Mouse (Mus musculus): ENCODE measurements around the gene Chsy1.

DNA sequence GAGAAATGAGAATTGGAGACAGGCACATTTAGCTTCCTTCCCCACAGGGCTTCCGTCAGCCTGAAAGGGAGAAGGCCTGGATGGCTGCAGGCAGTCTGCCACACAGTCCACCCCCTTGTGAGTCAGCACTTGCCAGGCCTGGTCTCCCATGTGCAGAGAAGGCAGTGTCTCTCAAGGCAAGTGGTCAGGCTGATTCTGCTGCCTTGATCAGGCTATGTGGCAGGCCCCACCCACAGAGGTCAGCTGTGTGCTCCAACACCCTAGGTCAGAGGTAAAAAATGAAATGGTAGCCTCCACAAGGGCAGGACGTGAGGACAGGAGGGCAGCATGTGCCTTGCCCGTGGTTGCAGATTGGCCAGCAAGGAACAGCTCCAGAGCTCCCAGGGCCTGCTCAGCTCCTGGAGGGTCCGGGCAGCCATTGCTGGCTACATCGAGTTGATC, 90.1 kb downstream of the Chsy1 start:
- TF ChIP-seq POLR2A (IDR thresholded peaks at IDR 0.05; ENCODE audit: extremely low read depth, insufficient read depth, low read length), result no peak
- TF ChIP-seq CTCF (IDR thresholded peaks at IDR 0.05; ENCODE audit: low read depth, low read length), result no peak

Data from liver, adult 2 months (tissue).